Mouse (Mus musculus): ENCODE measurements at regions not wholly inside any gene's neighbourhood (a gene's known extent, or its start where the extent isn't known, plus 50 kb on each side); places are given as distances from the start of the nearest gene placed in this dataset.

GRCm38 (mm10) chr14:107901823-107902222 lies 1012.1 kb downstream of the Slitrk1 start:
- WGBS: 59% methylated on average over 1 of the region's 1 CpGs

GRCm38 (mm10) chr14:107860895-107861294 lies 1053.1 kb downstream of the Slitrk1 start:
- ATAC-seq (replicated peaks): no peak

More at GRCm38 (mm10) chr14:107901823-107902222, 1012.1 kb downstream of the Slitrk1 start:
- no peak for ATAC-seq (replicated peaks)
- no peaks in the 10 kb centered on the region for H3K4me1 ChIP-seq
- no peak overlapping the region for H3K9ac ChIP-seq
- H3K4me2 ChIP-seq: no peak overlapping the region
- no peaks in the 10 kb centered on the region for H3K36me3 ChIP-seq (replicated peaks)
- no peak overlapping the region for H3K27ac ChIP-seq
- no peak overlapping the region for H3K4me3 ChIP-seq
- no peaks in the 10 kb centered on the region for H3K27me3 ChIP-seq (replicated peaks)
- no peaks in the 10 kb centered on the region for H3K9me3 ChIP-seq

GRCm38 (mm10) chr14:107849688-107850087 lies 1064.3 kb downstream of the Slitrk1 start:
- WGBS: 77% methylated on average over 7 of the region's 7 CpGs
- no peaks in the 10 kb centered on the region for H3K9me3 ChIP-seq
- H3K27me3 ChIP-seq (replicated peaks): no peaks in the 10 kb centered on the region
- H3K4me2 ChIP-seq: no peak overlapping the region
- no peak overlapping the region for H3K27ac ChIP-seq
- ATAC-seq (replicated peaks): no peak
- H3K36me3 ChIP-seq (replicated peaks): no peaks in the 10 kb centered on the region
- H3K9ac ChIP-seq: no peak overlapping the region
- no peak overlapping the region for H3K4me3 ChIP-seq
- no peaks in the 10 kb centered on the region; the same call in 1 of the 2 replicates for H3K4me1 ChIP-seq

More at GRCm38 (mm10) chr14:107860895-107861294, 1053.1 kb downstream of the Slitrk1 start:
- Histone ChIP-seq H3K9me3 (no peaks in the 10 kb centered on the region), H3K4me1 (no peaks in the 10 kb centered on the region), H3K4me3 (no peak overlapping the region), H3K27me3 (replicated peaks) (no peaks in the 10 kb centered on the region), H3K4me2 (no peak overlapping the region), H3K9ac (no peak overlapping the region), H3K27ac (no peak overlapping the region), H3K36me3 (replicated peaks) (no peaks in the 10 kb centered on the region)

GRCm38 (mm10) chr14:107845289-107846215 lies 1068.4 kb downstream of the Slitrk1 start:
- H3K9ac ChIP-seq: no peak overlapping the region
- no peaks in the 10 kb centered on the region for H3K9me3 ChIP-seq
- H3K4me3 ChIP-seq: no peak overlapping the region
- no peaks in the 10 kb centered on the region for H3K36me3 ChIP-seq (replicated peaks)
- H3K27me3 ChIP-seq (replicated peaks): no peaks in the 10 kb centered on the region
- H3K4me2 ChIP-seq: no peak overlapping the region
- no peak overlapping the region for H3K27ac ChIP-seq
- H3K4me1 ChIP-seq: no peaks in the 10 kb centered on the region; the same call in 1 of the 2 replicates
- 20% methylated on average over 3 of the region's 3 CpGs for WGBS
- peak; percentile 87 for ATAC-seq (replicated peaks)

- no peaks in the 10 kb centered on the region for H3K9me3 ChIP-seq
- H3K9ac ChIP-seq: no peak overlapping the region
- no peak overlapping the region for H3K4me3 ChIP-seq
- no peaks in the 10 kb centered on the region for H3K27me3 ChIP-seq (replicated peaks)
- H3K27ac ChIP-seq: no peak overlapping the region
- no peaks in the 10 kb centered on the region; the same call in 1 of the 2 replicates for H3K4me1 ChIP-seq
- no peak for ATAC-seq (replicated peaks)
- no peaks in the 10 kb centered on the region for H3K36me3 ChIP-seq (replicated peaks)
- no peak overlapping the region for H3K4me2 ChIP-seq
- 92% methylated on average over 2 of the region's 2 CpGs for WGBS
Observed at GRCm38 (mm10) chr14:107844533-107844932, 1069.4 kb downstream of the Slitrk1 start.

- H3K4me2 ChIP-seq: no peak overlapping the region
- H3K9me3 ChIP-seq: no peaks in the 10 kb centered on the region
- H3K27me3 ChIP-seq (replicated peaks): no peaks in the 10 kb centered on the region
- H3K9ac ChIP-seq: no peak overlapping the region
- no peak for ATAC-seq (replicated peaks)
- no peak overlapping the region for H3K4me3 ChIP-seq
- no peaks in the 10 kb centered on the region for H3K36me3 ChIP-seq (replicated peaks)
- no peaks in the 10 kb centered on the region for H3K4me1 ChIP-seq
- 94% methylated on average over 1 of the region's 1 CpGs for WGBS
- H3K27ac ChIP-seq: no peak overlapping the region
Observed at GRCm38 (mm10) chr14:107832976-107833375, 1081.0 kb downstream of the Slitrk1 start.

GRCm38 (mm10) chr14:107785242-107785641 lies 1128.7 kb downstream of the Slitrk1 start:
- Histone ChIP-seq H3K4me1 (no peaks in the 10 kb centered on the region), H3K36me3 (replicated peaks) (no peaks in the 10 kb centered on the region), H3K27me3 (replicated peaks) (no peaks in the 10 kb centered on the region), H3K9ac (no peak overlapping the region), H3K4me2 (no peak overlapping the region), H3K9me3 (no peaks in the 10 kb centered on the region), H3K4me3 (no peak overlapping the region), H3K27ac (no peak overlapping the region)
- 58% methylated on average over 1 of the region's 1 CpGs for WGBS
- ATAC-seq (replicated peaks): no peak

All from midbrain, embryonic 15.5 days (tissue).